Mouse (Mus musculus): ENCODE measurements around the gene Tmem63a. TPM values are rescaled to one million over a fixed set of nuclear protein-coding genes. Genes with fewer than 3 reads are reported as not detected.

Tmem63a gene
- polyA plus RNA-seq (2012; rRNA removed) = 6.0 and 7.4 TPM in 2 replicates

GRCm38 (mm10) chr1:180942166-180943031 is at the start of gene Tmem63a:
Gene Tmem63a (plus strand): TSS chr1:180942344.

DNA sequence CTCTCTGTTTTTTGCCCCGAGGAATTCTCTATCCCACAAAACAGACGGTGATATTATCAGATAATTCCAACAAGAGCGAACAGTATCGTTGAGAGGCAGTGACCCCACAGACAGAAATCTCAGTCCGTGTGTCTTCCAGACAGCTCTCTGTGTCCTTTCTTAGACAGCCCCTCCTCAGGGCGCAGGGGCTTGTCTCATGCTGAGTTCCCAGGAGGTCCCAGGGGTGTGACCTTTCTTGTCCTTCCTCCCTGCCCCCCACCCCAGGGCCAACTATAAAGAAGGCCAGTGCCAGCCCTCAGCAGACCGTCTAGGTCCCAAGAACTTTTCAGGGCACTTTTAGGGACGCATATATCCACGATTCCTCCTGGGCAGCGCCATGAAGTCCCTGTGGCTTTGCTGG is 49.3 kb upstream of the Tmem63a start, which contains the start of gene Lefty2:
Gene Lefty2, plus strand, starts transcription at position 301 of the 400 bp plus-strand sequence.

DNA sequence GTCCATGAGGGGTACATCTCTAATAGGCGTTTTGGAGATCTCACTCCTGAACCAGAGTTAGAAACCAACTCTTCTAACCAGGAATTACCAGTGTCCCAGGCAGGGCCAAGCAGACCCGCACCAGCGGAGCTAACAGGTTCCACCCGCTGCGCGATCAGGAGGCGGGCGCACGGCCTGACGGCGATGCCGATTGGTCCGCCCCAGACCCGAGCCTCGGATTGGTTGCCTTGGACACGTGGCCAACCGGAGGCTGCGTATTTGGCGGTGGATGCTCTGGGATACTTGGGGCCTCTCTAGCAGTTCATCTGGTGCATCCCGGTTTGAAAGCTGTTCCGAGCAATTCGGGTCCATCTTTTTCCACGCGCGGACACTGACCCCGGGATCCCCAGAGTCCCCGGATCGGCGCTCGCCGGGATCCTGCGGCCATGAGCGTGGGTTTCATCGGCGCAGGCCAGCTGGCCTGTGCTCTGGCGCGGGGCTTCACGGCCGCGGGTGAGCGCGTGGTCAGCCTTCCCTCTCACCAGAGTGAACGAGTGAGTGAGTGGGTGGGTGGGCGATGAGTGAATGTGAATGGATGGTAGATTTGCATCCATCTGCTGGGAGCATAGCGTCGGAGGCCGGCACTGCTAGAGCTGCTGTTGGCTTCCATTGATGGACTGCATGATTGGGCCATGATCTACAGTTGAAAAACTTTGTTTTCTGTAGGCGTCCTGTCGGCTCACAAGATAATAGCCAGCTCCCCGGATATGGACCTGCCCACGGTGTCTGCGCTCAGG is 37.9 kb upstream of the Tmem63a start, which contains the start of gene Pycr2:
Gene Pycr2, plus strand, starts transcription at position 255 of the 776 bp plus-strand sequence.

GRCm38 (mm10) chr1:180934467-180935419 is 7.4 kb upstream of the Tmem63a start, which contains the start of gene Lefty1:
Gene Lefty1 (plus strand): TSS chr1:180935022.

GRCm38 (mm10) chr1:181020756-181021487 is 78.8 kb downstream of the Tmem63a start, which contains the start of gene Ephx1:
Gene Ephx1 (minus strand): TSS chr1:181020904.

Other genes starting within 250 kb of the Tmem63a start
- gene Mixl1, start 245.3 kb upstream of the Tmem63a start, polyA plus RNA-seq (2012; rRNA removed) = 0.19 and 0.21 TPM in 2 replicates
- 9.9 and 11.2 TPM in 2 replicates for gene Acbd3, start 216.3 kb upstream of the Tmem63a start, polyA plus RNA-seq (2012; rRNA removed)
- gene H3f3a, start 128.4 kb upstream of the Tmem63a start, polyA plus RNA-seq (2012; rRNA removed) = 975 and 1,160 TPM in 2 replicates
- 16.1 and 17.1 TPM in 2 replicates for gene Sde2, start 91.2 kb upstream of the Tmem63a start, polyA plus RNA-seq (2012; rRNA removed)
- gene Lefty2, start 49.2 kb upstream of the Tmem63a start, polyA plus RNA-seq (2012; rRNA removed) = 0.10 TPM in 1 of 2 replicates, not detected in the other
- 46.6 and 55.1 TPM in 2 replicates for gene Pycr2, start 38.1 kb upstream of the Tmem63a start, polyA plus RNA-seq (2012; rRNA removed)
- gene Lefty1, start 7.3 kb upstream of the Tmem63a start, polyA plus RNA-seq (2012; rRNA removed) = 8.3 and 9.1 TPM in 2 replicates
- 1.8 and 2.4 TPM in 2 replicates for gene Ephx1, start 78.6 kb downstream of the Tmem63a start, polyA plus RNA-seq (2012; rRNA removed)
- gene 9130409I23Rik, start 108.9 kb downstream of the Tmem63a start, polyA plus RNA-seq (2012; rRNA removed) = 0.03 and 0.05 TPM in 2 replicates
- gene Nvl, start 201.9 kb downstream of the Tmem63a start, polyA plus RNA-seq (2012; rRNA removed) = 12.7 and 14.4 TPM in 2 replicates
- gene Cnih4, start 202.3 kb downstream of the Tmem63a start, polyA plus RNA-seq (2012; rRNA removed) = 10.4 and 10.5 TPM in 2 replicates